Mouse (Mus musculus): ENCODE data around the gene Fbh1.
A peak's percentile ranks its signal among the peaks of the same experiment; 100 is the strongest.

The Fbh1 gene

DNA sequence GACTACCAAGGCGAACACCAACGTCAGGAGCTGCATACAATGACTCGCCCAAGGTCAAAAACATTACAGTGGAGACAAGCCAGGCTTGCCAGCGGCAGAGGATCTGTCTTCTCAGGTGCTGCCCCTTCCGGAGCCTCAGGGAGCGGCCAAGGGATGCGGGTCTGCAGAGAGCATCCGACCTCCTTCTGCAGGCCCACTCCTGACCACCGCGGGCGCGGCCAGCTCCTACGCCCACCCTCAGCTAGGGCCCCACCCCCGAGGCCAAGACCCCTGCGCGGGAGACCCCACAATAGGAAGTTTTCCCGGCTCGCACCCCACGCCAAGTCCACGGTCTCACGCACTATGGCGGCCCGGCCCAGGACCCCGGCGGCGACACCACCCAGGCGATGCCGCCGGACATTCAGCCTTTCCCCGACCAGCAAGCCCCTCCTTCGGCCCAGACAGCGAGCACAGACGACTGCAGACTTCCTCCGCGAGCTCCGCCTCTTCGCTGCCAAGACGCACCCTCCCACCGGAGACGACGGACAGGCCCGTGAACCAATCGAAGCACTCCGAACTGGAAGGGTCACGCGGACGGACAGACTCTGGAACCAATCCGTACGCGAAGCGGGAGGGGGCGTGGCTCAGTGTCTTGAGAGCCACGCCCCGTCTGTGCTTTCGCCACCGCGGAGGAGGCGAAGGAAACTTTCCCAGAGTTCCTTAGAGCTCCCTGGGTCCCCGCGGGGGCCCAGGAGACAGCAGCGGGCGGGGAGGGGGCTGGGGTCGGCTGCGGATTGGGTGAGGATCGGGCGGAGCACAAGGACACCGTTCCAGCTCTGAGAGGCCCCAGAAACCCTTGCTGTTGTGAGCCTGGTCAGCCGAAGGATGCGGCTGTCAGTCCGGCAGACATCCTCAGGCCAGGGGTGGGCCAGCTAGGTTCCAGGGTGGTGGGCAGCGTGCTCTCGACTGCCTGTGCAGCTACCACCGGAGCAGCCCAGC, at the start of gene Fbh1, which contains the start of gene Ankrd16:
TSS of gene Fbh1 (minus strand) at position 492 of the 978 bp plus-strand sequence.
TSS of gene Ankrd16 (plus strand) at position 786 of the 978 bp plus-strand sequence.
- DNase-seq (ENCODE audit: low read depth in 1 of 2, low spot score in 2 of 2) = peak; percentile 100

DNA sequence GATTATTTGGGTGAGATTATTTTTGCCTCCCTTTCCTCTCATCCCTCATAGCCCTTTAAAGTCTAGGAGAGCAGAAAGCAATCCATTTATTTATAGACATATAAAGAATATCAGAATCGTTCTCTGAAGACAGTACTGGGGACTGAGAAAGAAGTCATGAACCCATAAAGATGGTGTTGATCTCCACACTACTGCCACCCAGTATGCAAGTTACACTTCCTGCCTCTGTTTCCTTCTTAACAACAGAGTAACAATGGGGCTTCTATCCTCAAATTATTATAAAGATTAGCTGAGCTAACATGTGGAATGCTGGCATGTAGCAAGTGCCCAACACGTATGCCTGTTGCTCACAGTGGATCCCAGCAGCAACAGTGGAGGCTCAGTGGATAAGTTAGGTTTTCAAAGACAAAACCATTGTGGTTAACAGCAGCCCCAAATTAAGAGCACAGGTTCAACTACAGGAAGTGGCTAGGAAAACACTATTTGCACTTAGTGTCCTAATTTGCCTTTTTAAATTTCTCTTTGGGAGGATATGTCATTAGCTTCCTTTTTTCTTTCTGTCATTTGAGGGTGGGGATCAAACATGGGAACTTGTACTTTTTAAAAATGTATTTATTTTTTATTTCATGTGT, 24.0 kb upstream of the Fbh1 start:
- DNase-seq (ENCODE audit: low read depth in 1 of 2, low spot score in 2 of 2) = no peak

DNA sequence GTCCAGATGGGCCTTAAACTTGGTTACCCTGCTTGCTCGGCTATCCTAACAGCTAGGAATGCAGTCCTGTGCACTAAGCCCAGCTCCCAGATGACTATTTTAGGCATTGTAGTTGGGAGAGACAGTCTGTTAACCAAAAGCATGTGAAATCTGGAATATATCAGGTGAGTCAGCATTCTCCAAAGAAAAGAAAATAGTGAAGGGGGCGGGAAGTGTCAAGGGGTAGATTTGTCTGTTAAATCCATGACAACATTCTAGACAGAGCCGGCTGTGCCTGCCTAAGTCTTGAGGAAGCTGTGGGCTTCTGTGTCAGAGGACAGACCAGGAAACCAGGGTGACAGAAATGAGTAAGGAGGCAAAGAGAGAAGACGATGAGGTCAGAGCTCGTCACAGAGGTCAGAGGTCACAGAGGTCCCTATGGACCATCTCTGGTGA, 20.6 kb upstream of the Fbh1 start:
- no peak for DNase-seq (ENCODE audit: low read depth in 1 of 2, low spot score in 2 of 2)

DNA sequence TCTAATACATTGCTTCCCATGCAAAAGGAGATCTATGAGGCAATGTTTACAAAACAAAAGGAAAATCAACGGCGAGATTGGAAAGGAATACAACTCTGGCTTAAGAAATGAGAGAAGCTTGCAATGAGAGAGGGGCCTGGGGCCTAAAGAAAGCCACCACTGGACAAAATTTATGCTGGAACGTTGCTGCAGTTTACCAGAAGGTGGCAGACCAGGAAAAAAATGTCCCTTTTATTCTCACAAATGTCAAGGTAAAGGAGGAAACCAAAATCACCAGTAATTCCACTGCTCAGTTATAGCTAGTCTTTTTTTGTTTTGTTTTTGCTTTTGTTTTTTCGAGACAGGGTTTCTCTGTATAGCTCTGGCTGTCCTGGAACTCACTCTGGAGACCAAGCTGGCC, 17.3 kb upstream of the Fbh1 start:
- DNase-seq (ENCODE audit: low read depth in 1 of 2, low spot score in 2 of 2) = no peak

DNA sequence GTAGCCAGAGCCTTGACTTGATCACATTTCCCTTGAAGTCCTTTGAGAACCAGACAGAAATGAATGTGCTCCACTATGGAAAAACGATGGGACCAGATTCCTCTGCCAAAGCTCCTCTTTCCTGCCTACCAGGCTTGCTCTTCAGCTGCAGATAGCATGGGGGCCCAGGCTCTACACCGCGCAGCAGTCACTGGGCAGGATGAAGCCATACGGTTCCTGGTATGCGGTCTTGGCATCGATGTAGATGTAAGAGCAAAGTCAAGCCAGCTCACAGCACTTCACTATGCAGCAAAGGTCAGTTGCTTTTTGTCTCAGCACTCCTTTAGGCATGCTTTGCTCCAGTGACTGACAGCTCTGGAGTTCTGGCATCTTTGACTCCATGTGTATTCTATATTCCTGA, 6.8 kb upstream of the Fbh1 start:
- DNase-seq (ENCODE audit: low read depth in 1 of 2, low spot score in 2 of 2) = no peak

DNA sequence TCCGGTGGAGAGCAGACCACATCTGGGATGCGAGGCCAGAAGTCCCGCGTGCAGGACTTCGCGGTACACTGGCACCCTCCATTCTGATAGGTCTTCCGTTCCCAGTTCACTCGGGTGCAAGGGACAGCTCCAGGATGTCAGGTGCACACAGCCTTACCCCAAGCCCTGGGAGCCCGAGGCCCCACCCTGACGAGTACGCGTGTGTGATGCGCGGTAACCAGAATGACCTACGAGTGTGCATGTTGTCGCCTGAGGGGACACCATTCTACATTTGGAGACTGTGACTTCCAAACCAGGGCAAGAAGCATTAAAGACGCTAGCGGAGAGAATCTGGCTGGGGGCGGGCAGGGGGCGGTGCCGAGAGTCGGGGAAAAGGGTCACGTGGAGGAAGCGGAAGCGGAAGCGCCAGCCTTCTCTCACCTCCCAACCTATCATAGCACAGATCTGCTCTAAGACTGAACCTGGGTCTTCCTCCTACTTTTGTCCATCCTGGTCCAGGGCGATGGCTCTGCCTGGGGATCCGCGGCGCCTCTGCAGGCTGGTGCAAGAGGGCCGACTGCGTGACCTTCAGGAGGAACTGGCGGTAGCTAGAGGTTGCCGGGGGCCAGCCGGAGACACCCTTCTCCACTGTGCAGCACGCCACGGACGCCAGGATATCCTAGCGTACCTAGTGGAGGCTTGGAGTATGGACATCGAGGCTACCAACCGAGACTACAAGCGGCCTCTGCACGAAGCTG, 873 bp upstream of the Fbh1 start:
- peak; percentile 54 to 73 for DNase-seq (ENCODE audit: low read depth in 1 of 2, low spot score in 2 of 2)

DNA sequence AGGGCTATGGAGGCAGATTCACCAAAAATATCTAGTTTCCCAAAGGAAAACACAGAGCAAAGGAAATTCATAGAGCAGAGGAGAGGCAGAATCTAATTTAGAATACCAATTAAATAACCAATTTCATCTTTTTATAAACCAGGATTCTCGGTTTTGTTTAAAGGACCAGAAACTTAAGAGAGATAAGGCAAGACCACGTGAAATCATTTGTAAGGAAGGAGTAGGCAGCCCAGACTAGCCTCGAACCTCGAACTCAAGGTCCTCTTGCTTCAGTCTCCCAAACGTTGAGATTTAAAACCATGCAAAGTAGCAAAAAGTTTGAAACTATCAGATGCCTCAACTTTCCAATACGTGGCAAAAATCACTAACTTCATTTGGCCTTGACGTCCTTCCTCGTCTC, 967 bp downstream of the Fbh1 start:
- no peak for DNase-seq (ENCODE audit: low read depth in 1 of 2, low spot score in 2 of 2)

DNA sequence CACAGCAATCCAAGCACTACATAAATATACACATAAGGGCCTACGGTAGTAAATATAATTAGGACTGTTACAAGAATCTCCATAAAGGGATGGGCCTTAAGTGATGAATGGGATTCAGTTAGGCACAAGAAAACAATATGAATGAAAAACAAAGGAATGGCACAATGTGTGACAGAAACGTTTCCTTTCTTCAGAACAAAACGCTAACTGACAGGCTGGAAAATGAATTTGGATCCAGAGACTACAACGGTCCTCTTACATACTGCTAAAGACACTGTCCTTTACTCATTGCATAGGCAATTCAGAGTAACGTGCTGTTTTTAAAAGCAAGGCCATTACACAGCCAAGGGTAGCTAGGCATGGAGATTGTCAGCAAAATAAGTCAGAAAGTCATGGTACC, 2.3 kb downstream of the Fbh1 start:
- no peak for DNase-seq (ENCODE audit: low read depth in 1 of 2, low spot score in 2 of 2)

DNA sequence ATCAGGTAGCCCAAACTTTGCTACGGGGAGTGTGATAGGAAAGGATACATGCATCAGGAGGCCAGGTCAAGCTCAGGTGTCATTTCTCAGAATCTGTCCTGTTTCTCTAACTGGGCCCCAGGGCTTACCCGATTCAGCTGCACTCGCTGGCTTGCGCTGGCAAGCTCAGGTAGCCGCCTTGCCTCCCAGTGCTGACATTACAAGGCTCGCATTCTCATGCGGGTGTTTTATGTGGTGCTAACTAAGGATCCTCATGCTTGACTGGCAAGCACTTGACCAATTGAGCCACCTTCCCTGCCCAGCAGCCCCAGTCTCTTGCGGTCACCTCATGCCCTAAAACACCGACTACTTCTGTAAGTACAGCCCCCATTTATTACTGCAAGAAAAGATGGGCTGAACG, 3.0 kb downstream of the Fbh1 start:
- DNase-seq (ENCODE audit: low read depth in 1 of 2, low spot score in 2 of 2) = no peak

DNA sequence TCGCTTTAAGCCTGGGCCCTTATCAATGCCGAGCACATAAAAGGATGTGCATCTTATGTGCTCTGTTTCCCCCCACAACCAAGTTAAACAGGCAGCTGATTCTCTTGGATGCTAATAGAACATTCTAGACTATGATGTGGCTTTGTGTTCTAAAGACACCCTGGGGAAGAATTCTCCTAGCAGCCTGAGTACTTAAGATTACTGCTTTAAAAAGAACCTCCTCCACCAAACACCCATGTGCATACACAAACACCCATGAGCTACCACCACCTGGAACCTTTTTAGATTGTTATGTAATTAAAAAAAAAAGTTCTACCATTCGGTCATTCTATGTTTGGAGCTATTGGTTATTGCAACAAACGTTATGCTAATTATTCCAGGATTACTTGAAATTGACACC, 5.0 kb downstream of the Fbh1 start:
- no peak for DNase-seq (ENCODE audit: low read depth in 1 of 2, low spot score in 2 of 2)

DNA sequence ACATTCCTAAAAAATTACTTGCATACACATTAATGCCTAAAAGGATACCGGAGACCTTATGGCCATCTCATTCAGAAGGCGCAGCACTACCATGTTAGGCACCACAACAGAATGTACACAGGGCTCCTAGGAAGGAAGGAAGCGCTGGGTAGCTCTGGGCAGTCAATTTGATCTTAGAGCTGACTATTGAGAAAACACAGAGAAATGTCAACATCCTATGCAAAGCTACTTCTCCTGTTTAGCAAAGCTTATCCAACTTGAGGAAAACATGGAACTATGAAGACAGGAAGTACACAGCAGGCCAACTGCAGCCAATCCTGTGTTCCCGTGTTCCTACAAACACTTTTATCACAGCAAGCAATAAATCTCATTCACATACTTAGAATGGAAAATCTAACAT, 5.7 kb downstream of the Fbh1 start:
- no peak for DNase-seq (ENCODE audit: low read depth in 1 of 2, low spot score in 2 of 2)

DNA sequence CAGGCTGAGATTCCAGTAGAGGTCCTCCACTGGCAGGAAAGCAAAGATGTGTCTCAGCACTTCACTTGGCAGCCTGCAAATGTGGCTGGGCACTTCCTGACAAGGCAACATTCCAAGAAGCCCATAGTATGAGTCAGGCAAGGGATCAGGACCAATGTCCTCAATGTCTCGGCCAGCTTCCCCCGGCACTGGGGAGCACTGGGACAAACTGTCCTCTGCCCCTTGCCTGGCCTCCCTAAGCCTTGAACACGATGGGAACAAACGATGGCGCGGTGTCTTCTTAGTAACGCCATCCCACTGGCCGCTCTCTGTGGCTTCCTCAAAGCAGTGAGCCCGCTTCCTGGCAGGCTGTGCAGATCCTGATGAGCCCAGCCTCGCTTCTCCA, 10.2 kb downstream of the Fbh1 start:
- no peak for DNase-seq (ENCODE audit: low read depth in 1 of 2, low spot score in 2 of 2)

DNA sequence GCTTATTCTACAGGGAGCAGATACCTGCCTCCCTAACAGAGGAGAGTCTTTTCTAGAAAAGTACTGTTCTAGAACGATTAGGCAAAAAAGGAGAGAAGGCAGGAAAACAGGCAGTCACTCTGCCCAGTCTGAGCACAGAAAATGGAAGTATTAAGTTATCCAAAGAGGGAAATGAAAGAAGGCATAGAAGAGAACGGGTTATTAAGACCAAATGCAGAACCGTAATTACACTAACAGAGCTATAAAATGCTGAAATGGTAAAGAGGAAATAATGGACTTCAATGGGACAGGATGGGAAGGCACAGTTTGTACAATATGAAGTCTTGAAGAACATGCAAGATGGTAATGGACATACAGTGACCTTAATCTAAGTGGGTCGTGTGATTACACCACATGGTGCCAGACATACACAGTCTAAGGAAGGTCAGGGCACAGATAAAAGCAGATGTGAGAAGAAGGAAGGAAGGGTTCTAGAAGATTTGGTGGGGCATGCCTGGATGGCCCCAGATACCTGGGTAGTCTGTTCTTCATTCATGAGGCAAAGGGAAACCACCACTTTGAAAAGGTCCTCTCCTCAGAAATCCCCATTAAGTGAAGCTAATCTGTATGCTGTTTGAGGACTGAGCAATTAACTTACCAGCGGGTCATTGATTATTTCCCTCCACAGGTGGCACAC, 10.8 kb downstream of the Fbh1 start:
- no peak for DNase-seq (ENCODE audit: low read depth in 1 of 2, low spot score in 2 of 2)

DNA sequence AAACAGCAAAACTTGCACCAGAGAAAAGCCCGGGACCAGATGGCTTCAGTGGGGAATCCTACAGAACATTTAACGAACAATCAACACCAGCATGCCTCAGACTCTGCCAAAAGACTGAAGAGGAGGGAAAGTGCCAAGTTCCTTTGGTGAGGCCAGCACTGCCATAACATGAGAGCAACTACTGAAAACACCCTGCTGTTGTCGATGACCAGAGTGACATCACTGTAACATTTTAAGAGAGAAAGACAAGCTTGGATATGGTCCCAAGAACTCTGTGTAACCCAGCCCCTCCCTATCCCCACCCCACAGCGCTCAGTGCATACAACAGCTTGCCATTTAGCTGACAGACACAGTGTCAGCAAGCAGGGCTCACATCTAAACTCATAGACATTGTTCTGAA, 11.7 kb downstream of the Fbh1 start:
- DNase-seq (ENCODE audit: low read depth in 1 of 2, low spot score in 2 of 2) = no peak

DNA sequence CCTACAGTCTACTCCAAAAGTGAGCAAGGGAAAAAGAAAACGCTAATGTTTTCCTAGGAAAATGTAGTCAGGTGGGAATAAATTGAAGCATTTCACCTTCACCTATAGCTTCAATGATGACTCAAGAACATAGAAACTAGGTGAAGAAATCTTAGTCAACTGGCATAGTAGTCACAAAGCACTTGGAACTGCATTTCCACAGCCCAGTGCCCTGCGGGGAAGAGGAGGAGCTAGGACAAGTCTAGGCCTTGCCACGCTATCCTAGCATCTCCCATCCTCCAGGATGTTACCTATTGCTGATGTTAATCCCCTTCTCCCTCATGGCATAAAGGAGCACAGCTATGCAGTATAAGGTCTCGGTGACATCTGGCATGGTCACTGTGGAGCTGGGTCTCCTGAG, 14.8 kb downstream of the Fbh1 start:
- DNase-seq (ENCODE audit: low read depth in 1 of 2, low spot score in 2 of 2) = no peak

DNA sequence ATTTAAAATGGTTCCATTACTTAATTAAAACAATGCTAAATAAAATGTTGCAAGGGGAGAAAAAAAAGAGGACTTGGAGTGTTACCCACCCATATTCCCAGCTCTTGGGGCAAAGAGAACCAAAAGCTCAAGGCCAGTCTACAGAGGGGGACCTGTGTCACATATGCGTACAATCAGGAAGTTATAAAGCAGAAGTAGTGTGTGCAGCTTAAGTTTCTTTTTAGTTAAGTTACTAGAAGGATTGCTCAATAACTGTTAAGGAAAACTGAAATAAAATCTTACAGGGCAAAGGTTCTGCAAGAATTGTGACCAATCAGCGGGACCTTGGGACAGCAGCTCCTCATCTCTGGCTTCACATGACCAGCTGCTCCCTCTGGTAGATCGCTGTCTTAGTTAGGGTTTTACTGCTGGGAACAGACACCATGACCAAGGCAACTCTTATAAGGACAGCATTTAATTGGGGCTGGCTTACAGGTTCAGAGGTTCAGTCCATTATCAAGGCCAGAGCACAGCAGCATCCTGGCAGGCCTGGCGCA, 37.8 kb downstream of the Fbh1 start:
- peak; percentile 3 to 4 for DNase-seq (ENCODE audit: low read depth in 1 of 2, low spot score in 2 of 2)

DNA sequence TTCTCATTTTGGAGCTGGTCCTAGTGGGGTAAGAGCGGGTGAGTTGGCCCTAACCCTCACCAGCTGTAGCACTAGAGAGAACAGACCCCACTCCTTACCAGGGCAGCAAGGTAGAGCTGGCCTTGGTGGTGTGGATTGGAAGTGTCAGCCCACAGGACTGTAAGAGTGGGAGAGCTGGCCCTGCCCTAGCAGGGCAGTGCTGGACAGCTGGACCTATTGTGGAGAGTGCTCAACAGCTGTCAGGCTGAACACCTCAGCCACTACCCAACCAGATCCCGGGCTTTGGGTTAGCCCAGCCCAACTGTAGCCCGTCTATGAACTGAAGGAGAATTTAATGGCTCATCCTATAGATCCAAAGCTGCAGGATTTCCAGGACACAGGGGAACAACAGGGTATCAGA, 38.6 kb downstream of the Fbh1 start:
- no peak for DNase-seq (ENCODE audit: low read depth in 1 of 2, low spot score in 2 of 2)

DNA sequence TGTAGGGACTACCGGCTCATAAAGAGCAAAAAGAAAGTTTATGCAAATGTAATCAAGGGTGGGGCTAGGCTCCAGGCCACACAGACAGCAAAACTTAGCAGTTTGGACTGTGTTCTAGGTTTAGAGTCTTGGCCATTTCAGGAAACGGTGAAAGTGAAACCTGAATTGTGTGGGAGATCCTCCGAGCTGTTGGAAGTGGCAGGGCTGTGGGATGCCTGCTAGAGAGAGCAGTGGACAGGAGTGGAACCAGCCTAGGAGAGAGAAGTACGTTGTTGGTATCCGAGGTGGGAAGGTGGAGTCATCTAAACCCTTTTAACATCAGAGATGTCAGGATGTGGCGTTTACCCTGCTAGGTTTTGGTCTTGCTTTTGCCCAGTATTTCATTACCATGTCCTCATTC, 41.5 kb downstream of the Fbh1 start:
- no peak for DNase-seq (ENCODE audit: low read depth in 1 of 2, low spot score in 2 of 2)

DNA sequence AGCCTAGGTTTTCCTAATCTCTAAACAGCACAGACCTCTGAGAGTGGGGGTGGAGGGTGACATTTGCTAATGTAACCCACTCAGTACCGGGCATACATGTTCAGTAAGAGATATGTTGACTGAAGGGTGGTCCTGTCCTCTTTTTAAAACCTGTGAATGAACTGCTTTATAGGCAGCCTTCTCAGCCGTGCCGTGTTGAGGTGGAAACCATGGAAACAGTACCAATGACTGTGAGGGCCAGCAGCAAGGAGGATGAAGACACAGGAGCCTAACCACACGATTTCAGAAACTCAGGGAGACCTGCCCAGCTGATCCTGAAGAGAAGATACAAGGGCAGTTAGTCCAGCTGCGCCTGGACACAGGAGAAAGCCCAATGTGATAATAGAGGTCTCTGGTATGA, 44.4 kb downstream of the Fbh1 start:
- DNase-seq (ENCODE audit: low read depth in 1 of 2, low spot score in 2 of 2) = no peak

DNA sequence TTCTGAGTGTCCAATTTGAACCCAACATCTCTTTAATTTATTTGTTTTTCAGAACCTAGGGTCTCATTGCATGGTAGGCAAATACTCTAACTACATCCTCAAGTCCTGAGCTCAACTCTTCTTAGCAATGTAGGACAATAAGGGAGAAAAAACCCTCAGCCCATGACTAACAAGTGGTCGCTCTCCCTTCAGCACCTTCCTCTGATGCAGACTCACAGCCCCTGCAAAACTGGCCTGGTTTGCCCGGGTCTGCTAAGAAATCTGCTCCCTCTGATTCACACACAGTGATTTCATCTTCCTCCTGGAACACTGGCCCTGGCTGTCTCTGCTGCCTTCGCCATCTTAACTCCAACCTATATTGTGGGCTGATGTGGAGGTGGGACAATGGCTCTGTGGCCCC, 48.3 kb downstream of the Fbh1 start:
- DNase-seq (ENCODE audit: low read depth in 1 of 2, low spot score in 2 of 2) = no peak

DNA sequence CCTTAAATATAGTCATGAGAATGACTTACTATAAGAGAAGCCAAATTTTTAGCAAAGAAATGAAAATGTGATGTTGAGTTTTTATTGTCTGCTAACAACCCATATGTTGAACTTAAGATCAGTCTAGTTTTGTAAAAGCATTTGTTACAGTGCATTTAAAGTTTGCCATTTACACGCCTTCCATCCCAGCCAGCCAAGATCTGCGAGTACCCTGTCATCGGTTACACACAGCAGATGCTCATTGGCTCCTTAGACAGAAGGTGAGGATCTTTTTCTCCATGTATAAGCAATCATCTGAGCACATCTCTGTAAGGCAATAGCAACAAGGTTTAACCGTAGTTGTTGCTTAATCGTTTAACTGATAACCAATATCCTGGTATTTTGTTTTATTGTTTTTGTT, 49.8 kb downstream of the Fbh1 start:
- DNase-seq (ENCODE audit: low read depth in 1 of 2, low spot score in 2 of 2) = no peak
